In genomic region chr7:82609629-82610028, GRCm38 (mm10) we compare ENCODE assay signal across 12 mouse cellular contexts. TPM values are rescaled to one million over a fixed set of nuclear protein-coding genes. Genes with fewer than 3 reads are reported as not detected.
DNase-seq lines count a peak whose midpoint lies in the region.
"Had no signal": no experiment of that assay in that cellular context is flagged by ENCODE, and none has a peak within 500 bp of the region (broad histone marks: within the 10 kb centered on the region; RNA-seq: fewer than 3 reads in every experiment).

No protein-coding gene starts in this region.

- DNase-seq in adrenal gland, postnatal 10 days = peak; percentile 19
- no peak for DNase-seq in adrenal gland, adult 2 months
- DNase-seq in kidney, postnatal 14 days = peak; percentile 15
- no peak for DNase-seq in kidney, adult 8-10 months
- DNase-seq in right cerebral cortex, adult 2 months (ENCODE audit: low spot score in 2 of 2) = peak; percentile 3 to 5
- no peak for DNase-seq in right cerebral cortex, adult 18-20 months
- DNase-seq in mesoderm, embryonic 11.5 days (ENCODE audit: low read depth, low spot score) = peak; percentile 20
- DNase-seq in spleen, postnatal 4 days (ENCODE audit: low spot score in 2 of 2) = no peak
- DNase-seq: cerebellum, adult 9-11 months; liver, embryonic 13.5 days had no signal

RNA-seq across cellular contexts. Expression of gene Saxo2, which starts 38.7 kb away (rescaled TPM):
- 1 to 10 TPM; 2.5 to 2.7 TPM for total RNA-seq in adrenal gland, postnatal 10 days (2021)
- total RNA-seq in adrenal gland, adult 2 months (2021) = 1 to 10 TPM; 1.1 to 3.0 TPM
- polyA plus RNA-seq in adrenal gland, adult 2 months (2012; rRNA removed) = 0.87 and 2.2 TPM in 2 replicates
- total RNA-seq: monocyte, adult 5-6 weeks had no signal
- polyA plus RNA-seq: activated CD4-positive, CD25-positive, alpha-beta regulatory T cell, adult 4 months had no signal

RNA-seq across cellular contexts. Expression of gene Efl1, which starts 38.8 kb away (rescaled TPM):
- 10 to 100 TPM; 18.7 to 19.7 TPM for total RNA-seq in adrenal gland, postnatal 10 days (2021)
- total RNA-seq in adrenal gland, adult 2 months (2021) = 10 to 100 TPM; 16.4 to 19.9 TPM
- 0.79 and 1.2 TPM in 2 replicates for polyA plus RNA-seq in adrenal gland, adult 2 months (2012; rRNA removed)

Comparison
In these comparisons a context has a peak if more than half of its experiments do, and no peak if none do; other contexts are left out.
1. DNase-seq: peak in adrenal gland, postnatal 10 days (single experiment), kidney, postnatal 14 days (single experiment), right cerebral cortex, adult 2 months (2 of 2) and mesoderm, embryonic 11.5 days (single experiment); none in adrenal gland, adult 2 months (single experiment), kidney, adult 8-10 months (0 of 2), right cerebral cortex, adult 18-20 months (single experiment) and spleen, postnatal 4 days (0 of 2).